Mouse (Mus musculus) midbrain, embryonic 14.5 days (tissue): ENCODE results near the gene Cenpa. TPM values are rescaled to one million over a fixed set of nuclear protein-coding genes. Genes with fewer than 3 reads are reported as not detected.

Experiments
- ATAC-seq: fragments of 200-750 bp; cut with Nextera tagmentation; 2 replicates; pipeline ENCODE4 v1.8.0; 2017; ENCODE audit warnings: moderate number of reproducible peaks, moderate library complexity; ENCODE audit not compliant: low FRiP score, low TSS enrichment
- DNase-seq: peaks from one replicate; pipeline ENCODE4 v3.0.0-alpha.2; 2015
- H3K27ac ChIP-seq: fragments of 300-500 bp; sonication (generic); replicated peaks from 2 replicates; pipeline ENCODE4 v1.5.1; 2014; ENCODE audit warnings: mild to moderate bottlenecking, low read depth, low read length, moderate library complexity
- H3K27me3 ChIP-seq: fragments of 300-500 bp; sonication (generic); 2 replicates; pipeline ENCODE4 v1.6.1; 2014; ENCODE audit warnings: low read length, control low read depth, mixed read lengths; ENCODE audit not compliant: control insufficient read depth, insufficient read depth
- H3K36me3 ChIP-seq: fragments of 300-500 bp; sonication (generic); 2 replicates; pipeline ENCODE4 v1.6.1; 2014; ENCODE audit warnings: low read length, control low read depth; ENCODE audit not compliant: control insufficient read depth, insufficient read depth
- H3K4me1 ChIP-seq: fragments of 300-500 bp; sonication (generic); 2 replicates; pipeline ENCODE4 v1.6.1; 2014; ENCODE audit warnings: mild to moderate bottlenecking, antibody characterized with exemption, low read length, control low read depth; ENCODE audit not compliant: control insufficient read depth, insufficient read depth
- H3K4me2 ChIP-seq: fragments of 300-500 bp; sonication (generic); 2 replicates; pipeline ENCODE4 v1.6.1; 2014; ENCODE audit warnings: mild to moderate bottlenecking, low read length, moderate library complexity
- H3K4me3 ChIP-seq: fragments of 300-500 bp; sonication (generic); replicated peaks from 2 replicates; pipeline ENCODE4 v1.5.1; 2014; ENCODE audit warnings: low read depth, low read length
- H3K9ac ChIP-seq: fragments of 300-500 bp; sonication (generic); replicated peaks from 2 replicates; pipeline ENCODE4 v1.6.1; 2014; ENCODE audit warnings: mild to moderate bottlenecking, low read length, moderate library complexity
- H3K9me3 ChIP-seq: fragments of 300-500 bp; sonication (generic); 2 replicates; pipeline ENCODE4 v1.6.1; 2016; ENCODE audit warnings: low read length, control low read depth, mixed read lengths; ENCODE audit not compliant: control insufficient read depth
- WGBS: fragments of 180-500 bp; shearing (Covaris S2); extraction: QIAGEN DNeasy Blood & Tissue Kit; methylation state at CpG from one replicate; pipeline ENCODE4 v1.1.7; 2014; 5-methylcytosine and 5-hydroxymethylcytosine counted together
- polyA plus RNA-seq: library from polyadenylated mRNA; unstranded; fragments of >200 nt; fragmentation: Nextera tagmentation; extraction: Ambion mirVana; gene quantifications from 2 replicates; pipeline ENCODE4 v1.2.1, GENCODE M21; 2014

Cenpa gene
- polyA plus RNA-seq, result 40.0 and 65.3 TPM in 2 replicates

- no peak within 1 kb of the TSS for H3K27ac ChIP-seq
- H3K9me3 ChIP-seq, result no peaks in the 10 kb centered on the region
- peak within 1 kb of the TSS; percentile 95 for H3K4me2 ChIP-seq
- 0 out of 2 replicates have a peak, but pooled peaks cover 6% of the 10 kb centered on the region for H3K4me1 ChIP-seq
- peak; percentile 92 for ATAC-seq
- peak within 1 kb of the TSS; percentile 74 for H3K4me3 ChIP-seq
- peak; percentile 94 for DNase-seq
- peak within 1 kb of the TSS; percentile 69 for H3K9ac ChIP-seq
- WGBS, result under 1% methylated on average over 40 of the region's 40 CpGs
- no peaks in the 10 kb centered on the region for H3K27me3 ChIP-seq
- no peaks in the 10 kb centered on the region for H3K36me3 ChIP-seq
These were observed at the start of gene Cenpa for GRCm38 (mm10) chr5:30666391-30667195. Gene Cenpa, plus strand, starts transcription at chr5:30666777.

- ATAC-seq, result no peak
- Histone ChIP-seq H3K27me3 (peaks cover 19% of the 10 kb centered on the region), H3K4me1 (peaks cover 7% of the 10 kb centered on the region), H3K9me3 (no peaks in the 10 kb centered on the region), H3K27ac (no peak overlapping the region), H3K9ac (no peak overlapping the region), H3K4me2 (no peak overlapping the region), H3K36me3 (no peaks in the 10 kb centered on the region), H3K4me3 (no peak overlapping the region)
- no peak for DNase-seq
- 35% methylated on average over 3 of the region's 3 CpGs for WGBS
These were observed 49.2 kb upstream of the Cenpa start for GRCm38 (mm10) chr5:30617357-30617756.

GRCm38 (mm10) chr5:30617851-30618250, 48.7 kb upstream of the Cenpa start:
- Histone ChIP-seq H3K36me3 (no peaks in the 10 kb centered on the region), H3K4me3 (no peak overlapping the region), H3K4me2 (no peak overlapping the region), H3K9ac (no peak overlapping the region), H3K4me1 (peaks cover 12% of the 10 kb centered on the region), H3K27ac (no peak overlapping the region), H3K27me3 (peaks cover 24% of the 10 kb centered on the region), H3K9me3 (no peaks in the 10 kb centered on the region)
- WGBS, result 31% methylated on average over 11 of the region's 11 CpGs
- no peak for ATAC-seq
- no peak for DNase-seq

GRCm38 (mm10) chr5:30618376-30619003, 48.1 kb upstream of the Cenpa start:
- 82% methylated on average over 8 of the region's 8 CpGs for WGBS
- no peaks in the 10 kb centered on the region for H3K9me3 ChIP-seq
- DNase-seq, result no peak
- H3K27me3 ChIP-seq, result peaks cover 29% of the 10 kb centered on the region
- H3K4me1 ChIP-seq, result peaks cover 13% of the 10 kb centered on the region
- no peak for ATAC-seq
- H3K9ac ChIP-seq, result no peak overlapping the region
- no peak overlapping the region for H3K27ac ChIP-seq
- H3K4me3 ChIP-seq, result no peak overlapping the region
- no peak overlapping the region for H3K4me2 ChIP-seq
- no peaks in the 10 kb centered on the region for H3K36me3 ChIP-seq

- DNase-seq, result no peak
- H3K36me3 ChIP-seq, result no peaks in the 10 kb centered on the region
- no peak overlapping the region for H3K4me3 ChIP-seq
- H3K27ac ChIP-seq, result no peak overlapping the region
- H3K9me3 ChIP-seq, result no peaks in the 10 kb centered on the region
- 75% methylated on average over 2 of the region's 2 CpGs for WGBS
- H3K9ac ChIP-seq, result no peak overlapping the region
- no peak overlapping the region for H3K4me2 ChIP-seq
- peaks cover 13% of the 10 kb centered on the region for H3K4me1 ChIP-seq
- ATAC-seq, result no peak
- peaks cover 34% of the 10 kb centered on the region for H3K27me3 ChIP-seq
These were observed 47.4 kb upstream of the Cenpa start for GRCm38 (mm10) chr5:30619211-30619610.

- Histone ChIP-seq H3K27me3 (peaks cover 34% of the 10 kb centered on the region), H3K27ac (no peak overlapping the region), H3K4me3 (no peak overlapping the region), H3K9me3 (no peaks in the 10 kb centered on the region), H3K4me2 (no peak overlapping the region), H3K36me3 (no peaks in the 10 kb centered on the region), H3K4me1 (peaks cover 13% of the 10 kb centered on the region), H3K9ac (no peak overlapping the region)
- DNase-seq (no peak), ATAC-seq (no peak)
- 98% methylated on average over 20 of the region's 20 CpGs for WGBS
These were observed 46.0 kb upstream of the Cenpa start for GRCm38 (mm10) chr5:30620567-30620966.

GRCm38 (mm10) chr5:30621211-30621790, 45.3 kb upstream of the Cenpa start:
- H3K36me3 ChIP-seq, result no peaks in the 10 kb centered on the region
- DNase-seq (no peak), ATAC-seq (no peak)
- no peak overlapping the region for H3K4me2 ChIP-seq
- H3K27me3 ChIP-seq, result peaks cover 34% of the 10 kb centered on the region
- WGBS, result 90% methylated on average over 9 of the region's 9 CpGs
- no peak overlapping the region for H3K4me3 ChIP-seq
- H3K9me3 ChIP-seq, result no peaks in the 10 kb centered on the region
- no peak overlapping the region for H3K9ac ChIP-seq
- peaks cover 13% of the 10 kb centered on the region for H3K4me1 ChIP-seq
- H3K27ac ChIP-seq, result no peak overlapping the region

GRCm38 (mm10) chr5:30621844-30622176, 44.8 kb upstream of the Cenpa start:
- 53% methylated on average over 22 of the region's 22 CpGs for WGBS
- no peak overlapping the region for H3K27ac ChIP-seq
- peak overlapping the region; percentile 33 for H3K4me3 ChIP-seq
- DNase-seq, result no peak
- H3K36me3 ChIP-seq, result no peaks in the 10 kb centered on the region
- H3K9ac ChIP-seq, result no peak overlapping the region
- peaks cover 13% of the 10 kb centered on the region for H3K4me1 ChIP-seq
- H3K27me3 ChIP-seq, result peaks cover 34% of the 10 kb centered on the region
- ATAC-seq, result peak; percentile 18; the same call in 1 of the 2 replicates
- H3K9me3 ChIP-seq, result no peaks in the 10 kb centered on the region
- peak overlapping the region; percentile 64 for H3K4me2 ChIP-seq
